Mouse (Mus musculus): ENCODE results near the gene Chst8.

Gene Chst8

DNA sequence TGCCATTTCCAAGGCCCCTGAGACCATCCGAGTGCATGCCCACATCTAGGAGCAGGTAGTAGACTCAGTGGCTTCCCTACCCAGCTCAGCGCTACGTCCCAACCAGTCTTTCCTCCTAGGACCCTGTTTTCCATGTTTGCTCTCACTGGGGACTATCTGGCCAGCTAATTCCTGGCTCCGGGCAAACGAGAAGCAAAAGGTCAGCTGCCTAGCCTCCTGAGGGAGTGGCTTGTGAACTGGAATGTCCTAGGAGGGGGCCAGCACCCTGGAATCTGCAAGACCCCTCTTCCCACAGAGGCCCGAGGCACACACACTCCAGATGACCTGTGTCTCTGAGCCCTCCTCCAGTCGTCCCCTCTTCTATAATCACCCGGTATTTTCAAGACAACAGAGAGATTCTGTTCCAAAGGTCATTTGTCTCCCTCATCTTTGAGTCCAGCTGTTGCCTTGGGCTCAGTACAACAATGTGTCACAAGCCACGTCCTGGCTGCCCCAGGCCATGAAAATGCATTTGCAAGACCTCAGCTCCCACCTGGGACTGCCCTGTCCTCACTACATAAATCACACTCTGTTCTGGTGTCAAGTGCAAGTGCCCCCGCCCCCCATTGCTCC lies 60.3 kb downstream of the Chst8 start:
- no peak for DNase-seq (ENCODE audit: low spot score)

- DNase-seq (ENCODE audit: low spot score) = no peak
Observed at GRCm38 (mm10) chr7:34750350-34750749, 62.2 kb downstream of the Chst8 start.

- DNase-seq (ENCODE audit: low spot score) = no peak
Observed at GRCm38 (mm10) chr7:34749753-34750152, 62.8 kb downstream of the Chst8 start.

- DNase-seq (ENCODE audit: low spot score) = no peak
Observed at GRCm38 (mm10) chr7:34748501-34748900, 64.0 kb downstream of the Chst8 start.

- DNase-seq (ENCODE audit: low spot score) = no peak
Observed at GRCm38 (mm10) chr7:34747661-34748060, 64.8 kb downstream of the Chst8 start.

DNA sequence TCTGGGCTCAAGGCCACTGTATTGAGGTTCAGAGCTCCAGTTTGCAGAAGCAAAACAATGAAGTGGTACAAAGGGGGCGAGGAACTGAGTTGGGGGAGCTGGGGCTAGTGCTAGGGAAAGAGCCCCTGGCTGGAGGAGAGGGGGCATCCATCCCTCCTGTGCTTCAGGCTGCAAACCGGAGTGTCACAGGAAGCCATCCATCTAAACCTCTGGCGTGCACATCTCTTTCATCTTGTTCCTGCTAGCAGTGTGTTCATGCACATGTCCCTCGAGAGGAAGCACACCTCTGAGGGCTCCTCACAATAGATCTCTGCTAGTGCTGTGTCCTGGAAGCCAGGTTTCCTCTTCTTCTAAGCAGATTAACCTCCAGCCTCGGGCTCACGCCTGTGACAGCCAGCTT lies 65.9 kb downstream of the Chst8 start:
- no peak for DNase-seq (ENCODE audit: low spot score)

GRCm38 (mm10) chr7:34746165-34746564 lies 66.3 kb downstream of the Chst8 start:
- DNase-seq (ENCODE audit: low spot score) = no peak

DNA sequence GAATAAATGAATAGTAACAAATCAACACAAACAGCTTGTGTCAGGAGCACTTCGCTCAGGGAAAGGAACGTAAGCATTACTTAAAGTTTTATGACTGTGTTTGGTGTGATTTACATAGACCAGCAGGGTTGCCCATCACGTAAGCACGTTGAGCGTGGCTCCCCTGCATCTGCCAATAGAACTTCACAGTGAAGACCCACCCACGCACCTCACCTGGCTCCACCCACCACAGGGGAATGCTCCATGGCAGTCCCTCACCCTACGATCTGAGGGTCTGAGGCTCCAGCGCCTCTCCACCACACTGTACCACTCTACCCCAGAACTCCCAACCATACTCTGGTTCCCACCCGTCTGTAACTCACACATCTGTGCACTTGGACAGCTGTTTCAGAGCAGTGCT lies 67.1 kb downstream of the Chst8 start:
- DNase-seq (ENCODE audit: low spot score) = no peak

DNA sequence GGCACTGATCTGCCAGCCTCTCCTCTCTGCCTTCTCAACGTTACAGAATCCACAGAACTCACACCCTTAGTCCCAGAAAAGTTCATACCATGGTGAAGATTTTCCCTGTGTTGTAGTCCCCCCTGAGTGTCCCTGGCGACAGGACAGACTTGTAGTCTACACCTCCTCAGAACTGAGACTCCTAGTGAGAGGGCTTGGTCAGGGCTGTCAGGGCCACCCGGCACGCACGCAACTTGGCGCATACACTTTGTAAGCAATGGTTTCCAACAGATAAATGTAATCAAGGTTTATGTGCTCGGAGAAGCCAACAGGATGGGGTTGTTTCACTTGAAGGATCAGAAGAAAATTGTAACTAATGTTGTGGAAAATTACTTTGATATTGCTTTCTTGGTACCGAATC lies 67.5 kb downstream of the Chst8 start:
- no peak for DNase-seq (ENCODE audit: low spot score)

DNA sequence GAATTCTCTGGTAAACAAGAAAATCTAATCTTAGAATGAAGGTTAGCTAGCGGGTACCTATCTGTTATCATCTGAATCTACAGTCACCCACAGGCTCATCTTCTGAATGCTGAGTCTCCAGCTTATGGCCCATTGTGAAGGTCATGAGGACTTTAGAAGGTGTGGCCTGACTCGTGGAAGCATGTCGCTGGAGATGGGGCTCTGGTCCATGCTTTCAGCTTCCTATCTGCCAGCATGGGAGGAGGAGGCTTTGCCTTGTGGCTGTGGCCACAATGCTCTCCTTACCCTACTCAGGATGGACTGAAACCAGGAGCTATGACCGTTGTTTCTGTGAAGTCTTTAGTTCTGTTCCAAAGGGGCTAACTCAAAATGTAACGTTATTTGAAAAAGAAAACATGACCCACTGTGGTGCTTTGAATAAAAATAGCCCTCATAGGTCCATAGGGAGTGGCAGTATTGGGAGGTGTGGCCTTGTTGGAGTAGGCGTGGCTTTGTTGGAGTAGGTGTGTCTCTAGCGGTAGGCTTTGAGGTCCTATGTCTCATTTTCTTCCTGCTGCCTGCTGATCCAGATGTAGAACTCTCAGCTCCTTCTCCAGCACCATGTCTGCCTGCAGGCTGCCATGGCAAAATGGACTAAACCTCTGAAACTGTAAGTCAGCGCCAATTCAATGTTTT lies 69.0 kb downstream of the Chst8 start:
- no peak for DNase-seq (ENCODE audit: low spot score)

DNA sequence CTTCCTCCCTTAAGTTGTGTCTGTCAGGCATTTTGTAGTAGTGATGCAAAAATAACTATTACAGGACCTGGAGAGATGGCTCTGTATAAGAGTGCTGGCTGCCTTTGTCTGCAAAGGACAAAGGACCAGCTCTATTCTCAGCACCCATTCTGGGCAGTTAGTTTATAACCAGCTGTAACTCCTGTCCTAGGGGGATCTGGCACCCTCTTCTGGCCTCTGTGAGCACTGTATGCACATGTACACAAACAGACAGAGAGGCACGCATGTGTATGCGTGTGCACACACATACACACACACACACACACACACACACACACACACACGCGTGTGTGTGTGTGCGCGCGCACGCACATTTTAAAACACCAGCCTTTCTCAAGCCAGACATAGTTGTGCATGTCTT lies 73.1 kb downstream of the Chst8 start:
- no peak for DNase-seq (ENCODE audit: low spot score)

- no peak for DNase-seq (ENCODE audit: low spot score)
Observed at GRCm38 (mm10) chr7:34737206-34737605, 75.3 kb downstream of the Chst8 start.

GRCm38 (mm10) chr7:34734348-34734747 lies 78.2 kb downstream of the Chst8 start:
- no peak for DNase-seq (ENCODE audit: low spot score)

DNA sequence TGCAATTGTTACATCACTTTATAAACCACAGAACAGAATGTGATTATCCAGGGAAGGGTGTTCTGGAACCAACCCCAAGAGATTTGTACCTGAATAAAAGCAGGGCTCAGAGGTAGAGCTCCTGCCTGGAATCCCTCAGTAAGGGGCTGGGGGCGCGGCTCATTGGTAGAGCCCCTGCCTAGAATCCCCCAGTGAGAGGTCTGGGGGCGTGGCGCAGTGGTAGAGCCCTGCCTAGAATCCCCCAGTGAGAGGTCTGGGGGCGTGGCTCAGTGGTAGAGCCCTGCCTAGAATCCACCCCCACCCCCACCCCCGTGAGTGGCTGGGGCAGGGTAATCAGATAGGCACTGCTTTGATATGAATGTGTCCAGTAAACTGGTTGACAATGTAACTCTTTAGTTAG lies 83.6 kb downstream of the Chst8 start:
- no peak for DNase-seq (ENCODE audit: low spot score)

- no peak for DNase-seq (ENCODE audit: low spot score)
Observed at GRCm38 (mm10) chr7:34725206-34725605, 87.3 kb downstream of the Chst8 start.

DNA sequence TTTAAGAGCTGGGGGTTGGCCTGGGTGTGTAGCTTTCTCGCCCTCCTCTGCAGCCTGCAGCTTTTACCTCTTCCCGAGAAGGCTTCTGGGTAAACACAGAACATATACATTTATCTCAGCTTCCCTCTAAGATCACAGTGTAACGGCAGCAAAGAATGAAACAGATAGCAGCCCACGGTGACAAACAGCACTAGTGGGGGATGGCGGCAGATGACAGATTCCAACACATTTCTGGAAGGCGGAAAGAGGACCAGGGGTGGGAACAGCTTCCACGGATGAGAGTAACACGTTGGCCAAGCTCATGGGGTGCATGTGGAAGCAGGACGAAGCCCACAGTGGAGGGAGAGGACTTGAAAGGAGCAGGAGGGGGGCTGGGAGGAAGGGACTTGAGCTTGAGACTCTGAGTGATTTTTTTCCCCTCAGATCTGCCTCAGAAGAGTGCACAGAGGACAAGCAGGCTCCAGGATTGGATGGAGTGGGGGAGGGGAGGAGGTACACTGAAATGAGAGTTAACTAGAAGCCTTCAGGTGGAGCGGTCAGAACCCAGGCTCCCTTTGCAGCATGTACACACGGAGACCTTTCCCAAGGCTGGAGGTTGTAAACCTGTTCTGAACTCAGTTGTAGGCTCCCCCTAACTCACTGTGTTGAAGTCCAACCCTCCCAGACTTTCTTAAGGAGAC lies 89.8 kb downstream of the Chst8 start:
- DNase-seq (ENCODE audit: low spot score) = no peak

DNA sequence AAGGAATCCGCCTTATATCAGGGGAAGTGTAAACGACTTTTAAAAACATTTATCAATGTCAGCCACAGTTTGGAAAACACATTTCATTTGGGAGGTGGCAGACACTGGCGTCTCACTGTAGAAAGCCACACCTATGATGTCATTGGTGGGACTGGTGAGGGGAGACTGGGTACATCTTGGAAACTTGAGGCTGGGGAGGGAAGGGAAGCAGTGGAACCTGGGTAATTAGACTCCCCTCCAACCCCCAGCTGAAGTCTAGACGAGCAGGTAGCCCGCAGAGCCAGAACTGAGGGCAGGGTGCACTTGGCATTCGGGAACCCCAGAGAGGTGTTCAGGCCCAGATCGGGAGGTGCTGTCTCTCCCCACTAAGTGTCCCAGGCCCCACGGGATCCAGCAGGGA lies 90.4 kb downstream of the Chst8 start:
- DNase-seq (ENCODE audit: low spot score) = no peak

DNA sequence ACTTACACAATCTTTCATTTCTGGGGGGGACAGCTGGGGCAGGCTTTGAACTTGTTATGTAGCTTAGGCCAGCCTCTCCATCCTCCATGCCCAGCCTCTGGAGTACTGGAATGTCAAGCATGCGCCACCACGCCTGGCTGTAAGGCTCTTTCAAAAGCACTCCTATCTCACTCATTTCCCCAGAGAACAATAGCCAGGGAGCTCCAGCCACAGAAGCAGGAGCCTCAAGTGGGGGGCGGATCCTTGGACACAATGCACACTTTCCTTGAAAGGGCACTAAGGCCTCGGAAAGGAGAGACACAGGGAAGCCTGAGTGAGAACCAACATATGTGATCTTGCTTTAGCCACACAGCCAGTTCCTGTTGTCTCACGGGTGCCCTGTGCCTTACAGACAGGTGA lies 90.9 kb downstream of the Chst8 start:
- DNase-seq (ENCODE audit: low spot score) = no peak

GRCm38 (mm10) chr7:34720882-34721649 lies 91.4 kb downstream of the Chst8 start:
- DNase-seq (ENCODE audit: low spot score) = no peak

- peak; percentile 42 for DNase-seq (ENCODE audit: low spot score)
Observed at GRCm38 (mm10) chr7:34719599-34719998, 92.9 kb downstream of the Chst8 start.

DNA sequence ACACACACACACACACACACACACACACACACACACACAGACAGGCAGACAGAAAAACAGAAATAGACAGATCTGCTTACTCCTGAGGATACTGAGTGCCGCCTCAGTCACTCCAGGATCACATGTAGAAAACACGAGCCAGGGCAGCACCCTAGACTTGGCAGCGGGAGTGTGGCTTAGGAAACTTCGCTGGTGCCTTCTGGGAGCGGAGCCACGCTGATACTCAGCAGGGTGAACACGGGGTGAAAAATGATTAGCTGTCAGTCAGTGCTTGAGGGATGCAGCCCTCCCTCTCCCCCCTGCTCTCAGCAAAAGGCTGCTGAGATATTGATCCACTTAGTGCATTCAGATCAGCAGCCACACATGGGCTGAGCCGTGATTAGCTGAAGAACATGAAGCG lies 93.9 kb downstream of the Chst8 start:
- no peak for DNase-seq (ENCODE audit: low spot score)

DNA sequence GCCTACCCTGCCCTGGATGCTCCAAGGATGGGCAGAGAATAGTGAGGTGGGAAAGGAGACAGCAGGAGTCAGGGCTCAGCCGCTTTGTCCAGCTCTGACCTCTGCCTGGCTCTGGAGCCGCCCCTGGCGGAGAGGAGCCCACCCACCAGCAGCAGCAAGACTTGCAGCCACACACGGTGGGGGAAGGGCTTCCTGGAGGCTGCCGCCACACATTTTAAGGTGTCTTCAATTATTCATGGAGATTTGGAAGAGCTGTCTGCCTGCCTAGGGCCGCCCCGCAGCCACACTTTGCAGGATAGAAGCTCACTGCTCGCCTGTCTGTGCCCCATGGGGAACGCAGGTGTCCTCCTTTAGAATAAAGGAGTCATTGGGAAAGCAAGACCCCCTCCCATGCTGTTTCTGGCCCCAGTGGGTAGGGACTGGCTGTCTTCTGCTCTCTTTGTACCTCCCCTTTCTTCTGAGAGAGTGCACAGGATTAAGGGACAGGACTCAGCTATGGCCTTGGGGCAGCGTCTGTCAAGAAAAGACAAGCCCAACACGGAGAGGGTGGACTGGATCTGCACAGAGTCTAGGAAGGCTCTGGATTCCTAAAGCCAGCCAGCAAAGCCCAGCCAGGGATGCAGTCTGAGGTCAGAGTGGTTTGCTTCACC lies 95.2 kb downstream of the Chst8 start:
- DNase-seq (ENCODE audit: low spot score) = no peak
